Mouse (Mus musculus) 3134 (cell line): ENCODE results near the gene Il6ra.
"Not testable (repeated sequence)": the region's sequence is repeated elsewhere in the genome, so short reads cannot be mapped to it uniquely, and the experiment has no call there.

Source experiments
- DNase-seq: peaks from one replicate; pipeline ENCODE4 v3.0.0-alpha.2; 2011; ENCODE audit warnings: low spot score; ENCODE audit not compliant: insufficient read length; ENCODE audit errors: extremely low read depth

The Il6ra gene

GRCm38 (mm10) chr3:89877129-89877528 is 35.9 kb downstream of the Il6ra start:
- DNase-seq, result no peak

DNA sequence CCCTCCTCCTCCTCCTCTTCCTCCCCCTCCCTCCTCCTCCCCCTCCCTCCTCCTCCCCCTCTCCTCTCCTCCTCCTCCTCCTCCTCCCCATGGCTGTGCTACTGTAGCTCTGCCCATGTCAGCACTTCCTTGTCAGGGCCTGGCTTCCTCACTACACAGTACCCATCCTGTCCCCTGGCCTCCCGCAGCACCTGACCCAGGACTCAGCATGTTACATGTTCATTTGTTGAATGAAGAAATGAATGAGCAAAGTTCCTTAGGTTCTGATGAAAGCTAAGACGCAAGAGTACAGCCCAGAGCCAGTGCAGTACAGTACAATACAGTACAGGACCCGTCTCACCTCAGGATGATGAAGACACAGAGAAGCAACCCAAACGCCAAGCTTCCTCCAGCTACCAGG is 36.5 kb downstream of the Il6ra start:
- DNase-seq, result no peak

- no peak for DNase-seq
Measured at GRCm38 (mm10) chr3:89875781-89876180, 37.2 kb downstream of the Il6ra start.

GRCm38 (mm10) chr3:89875021-89875420 is 38.0 kb downstream of the Il6ra start:
- no peak for DNase-seq

DNA sequence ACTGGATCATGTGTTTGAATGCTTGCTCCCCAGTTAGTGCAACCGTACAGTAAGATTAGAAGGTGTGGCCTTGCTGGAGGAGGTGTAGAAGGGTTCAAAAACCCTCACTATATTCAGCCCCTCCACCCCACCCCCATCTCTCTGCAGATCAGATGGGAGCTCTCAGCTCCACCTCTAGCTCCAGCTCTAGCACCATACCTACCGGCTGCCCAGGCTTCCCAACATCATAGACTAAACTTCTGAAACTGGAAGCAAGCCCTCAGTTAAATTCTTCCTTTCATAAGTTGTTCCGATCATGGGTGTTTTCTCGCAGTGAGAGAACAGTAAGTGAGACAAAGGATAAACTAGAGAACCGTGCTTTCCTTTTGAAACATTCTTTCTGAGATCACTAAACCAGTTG is 38.9 kb downstream of the Il6ra start:
- DNase-seq, result no peak

- DNase-seq, result peak; percentile 54
Measured at GRCm38 (mm10) chr3:89872684-89873083, 40.3 kb downstream of the Il6ra start.

- peak; percentile 67 for DNase-seq
Measured at GRCm38 (mm10) chr3:89872209-89872608, 40.8 kb downstream of the Il6ra start.

GRCm38 (mm10) chr3:89871339-89871914 is 41.6 kb downstream of the Il6ra start:
- no peak for DNase-seq

GRCm38 (mm10) chr3:89870472-89871271 is 42.3 kb downstream of the Il6ra start:
- DNase-seq, result no peak

- peak; percentile 42 for DNase-seq
Measured at GRCm38 (mm10) chr3:89869556-89869955, 43.4 kb downstream of the Il6ra start.

DNA sequence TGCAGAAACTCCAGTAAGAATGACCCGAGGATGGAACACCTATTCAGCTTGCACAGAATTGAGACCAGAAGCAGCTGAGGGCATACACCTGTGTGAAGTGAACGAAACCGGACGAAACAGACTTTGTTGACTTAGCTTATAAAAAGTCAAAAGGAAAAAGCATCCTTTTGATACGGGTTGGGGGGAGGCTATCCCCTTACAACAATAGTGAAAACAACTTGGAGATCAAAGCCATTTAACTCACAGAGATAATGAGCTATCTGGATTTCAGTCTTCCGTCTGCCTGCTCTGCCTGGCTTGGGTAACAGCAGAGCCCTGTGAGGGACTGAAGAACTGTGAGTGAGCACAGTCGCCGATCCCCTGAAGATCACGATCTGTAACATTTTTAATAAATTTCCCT is 44.0 kb downstream of the Il6ra start:
- no peak for DNase-seq

- no peak for DNase-seq
Measured at GRCm38 (mm10) chr3:89868357-89868756, 44.6 kb downstream of the Il6ra start.

GRCm38 (mm10) chr3:89867651-89868050 is 45.3 kb downstream of the Il6ra start:
- DNase-seq, result no peak

DNA sequence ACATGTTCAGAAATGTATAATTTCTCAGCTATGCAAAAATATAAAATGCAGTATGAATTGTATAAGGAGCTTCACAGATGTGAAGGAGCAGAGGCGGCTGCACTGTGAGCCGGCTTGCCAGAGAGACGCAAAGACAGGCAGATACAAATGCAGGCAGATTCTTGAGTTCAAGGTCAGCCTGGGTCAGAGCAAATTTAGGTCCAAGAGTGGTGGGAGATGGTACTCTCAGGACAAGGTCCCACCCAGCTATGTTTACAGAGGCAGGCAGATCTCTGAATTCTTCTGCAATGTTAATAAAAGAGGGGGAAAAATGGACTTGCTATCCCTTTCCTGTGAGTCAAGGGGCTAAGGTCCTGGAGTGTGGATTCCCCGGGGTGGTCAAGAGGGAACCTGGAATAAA is 47.2 kb downstream of the Il6ra start:
- no peak for DNase-seq

DNA sequence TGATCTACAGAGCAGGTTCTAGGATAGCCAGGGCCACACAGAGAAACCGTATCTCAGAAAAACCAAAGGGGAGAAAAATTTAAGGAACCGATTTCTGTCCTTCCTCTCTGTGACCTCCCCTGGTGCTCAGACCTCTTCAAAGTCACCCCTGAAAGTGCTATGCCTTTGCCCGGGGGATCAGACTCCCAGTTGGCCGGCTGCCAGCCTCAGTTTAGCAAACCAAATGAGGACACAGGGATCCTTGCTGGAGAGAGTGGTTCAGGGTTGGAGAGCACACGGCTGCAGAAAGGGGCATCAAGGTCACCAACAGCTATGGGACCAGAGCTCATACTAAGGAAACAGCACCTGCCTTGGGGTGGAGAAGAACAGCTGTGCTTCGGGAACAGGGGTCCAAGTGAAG is 48.0 kb downstream of the Il6ra start:
- no peak for DNase-seq

DNA sequence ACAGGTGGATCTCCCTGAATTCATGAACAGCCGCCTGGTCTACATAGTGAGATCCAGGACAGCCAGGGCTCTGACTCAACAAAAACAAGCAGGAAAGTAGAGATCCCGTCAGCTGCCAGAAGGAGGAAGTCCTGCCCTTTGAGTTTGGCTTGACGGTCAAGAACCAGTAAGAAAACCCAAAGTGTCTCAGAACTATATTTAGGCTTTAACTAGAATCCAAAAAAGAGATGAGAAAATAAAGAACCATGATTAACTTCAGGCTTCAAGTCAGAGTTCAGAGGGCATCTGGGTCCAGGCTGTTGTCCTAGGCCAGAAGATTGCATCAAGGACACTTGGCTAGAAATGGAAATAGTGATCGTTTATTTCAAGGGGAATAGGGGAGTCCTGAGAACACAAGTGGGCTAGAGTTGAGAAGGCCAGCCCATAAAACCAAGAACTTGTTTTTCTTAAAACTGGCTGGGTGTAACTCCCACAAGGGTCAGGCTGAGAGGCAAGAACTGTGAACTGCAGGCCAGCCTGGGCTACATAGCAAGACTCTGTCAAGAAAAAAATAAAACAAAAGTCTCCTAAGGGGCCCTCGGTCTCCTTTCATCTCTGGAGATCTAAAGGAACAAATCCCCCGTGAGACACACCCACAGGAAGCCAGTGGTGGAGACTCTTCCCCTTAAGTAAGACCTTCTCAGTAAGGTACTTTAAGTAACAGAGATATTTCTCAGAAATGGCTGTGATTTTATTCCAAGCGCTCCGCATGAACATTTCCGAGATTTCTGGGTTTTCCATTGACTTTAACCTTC is 49.1 kb downstream of the Il6ra start:
- DNase-seq, result peak; percentile 40

DNA sequence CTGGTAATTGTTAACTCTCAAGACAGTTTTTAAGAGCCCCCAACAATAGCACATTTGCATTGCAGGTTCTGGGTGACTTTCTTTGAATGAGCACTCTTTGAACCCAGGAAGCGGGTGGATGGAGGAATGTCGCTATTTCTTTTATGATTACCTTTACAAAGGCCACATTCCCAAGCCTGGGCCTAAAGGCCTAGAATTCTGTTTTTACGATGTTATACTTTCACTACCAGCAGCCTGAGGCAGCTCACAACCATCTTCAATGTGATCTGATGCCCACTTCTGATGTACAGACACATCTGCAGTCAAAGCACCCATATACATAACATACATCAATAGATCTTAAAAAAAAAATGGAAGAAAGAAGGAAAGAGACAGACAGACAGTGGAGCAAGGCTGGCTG is 49.7 kb downstream of the Il6ra start:
- not testable (repeated sequence) for DNase-seq

GRCm38 (mm10) chr3:89862182-89862761 is 50.7 kb downstream of the Il6ra start:
- DNase-seq, result no peak

DNA sequence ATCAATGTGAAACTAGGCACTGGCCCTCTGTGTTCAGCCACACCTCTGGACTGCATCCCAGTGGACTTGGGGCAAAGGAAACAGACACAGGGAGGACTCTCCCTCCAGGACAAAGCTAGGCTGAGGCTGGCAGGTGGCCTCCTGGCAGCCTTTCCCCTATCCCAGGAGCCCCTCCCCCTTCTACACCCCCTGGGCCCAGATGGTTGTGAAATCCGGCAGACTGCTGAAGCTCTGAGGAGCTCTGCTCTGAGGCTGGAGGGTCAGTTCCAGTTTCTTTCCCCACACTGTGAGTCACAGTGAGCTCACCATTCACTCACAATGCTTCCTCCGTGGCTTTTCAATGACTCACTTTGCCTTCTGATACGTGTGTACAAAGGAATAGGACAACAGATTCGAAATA is 51.9 kb downstream of the Il6ra start:
- DNase-seq, result peak; percentile 93

DNA sequence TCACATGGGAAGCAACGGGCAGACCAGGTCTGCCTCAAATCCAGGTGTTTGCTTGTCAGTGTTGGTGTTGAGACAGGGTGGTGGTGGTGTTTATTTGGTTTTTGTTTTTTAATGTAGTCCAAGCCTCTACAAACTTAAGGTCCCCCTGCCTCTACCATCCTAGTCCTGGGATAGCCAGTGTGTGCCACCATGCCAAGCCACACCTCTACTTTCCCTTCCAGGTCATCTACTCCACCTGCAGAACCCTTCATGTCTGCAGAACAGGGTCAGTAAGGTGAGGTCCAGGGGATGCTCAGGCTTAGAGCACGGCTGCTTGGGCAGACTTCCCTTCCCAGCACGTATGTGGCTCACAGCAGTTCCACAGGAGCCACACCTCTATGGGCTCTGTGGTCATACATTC is 52.7 kb downstream of the Il6ra start:
- DNase-seq, result no peak

DNA sequence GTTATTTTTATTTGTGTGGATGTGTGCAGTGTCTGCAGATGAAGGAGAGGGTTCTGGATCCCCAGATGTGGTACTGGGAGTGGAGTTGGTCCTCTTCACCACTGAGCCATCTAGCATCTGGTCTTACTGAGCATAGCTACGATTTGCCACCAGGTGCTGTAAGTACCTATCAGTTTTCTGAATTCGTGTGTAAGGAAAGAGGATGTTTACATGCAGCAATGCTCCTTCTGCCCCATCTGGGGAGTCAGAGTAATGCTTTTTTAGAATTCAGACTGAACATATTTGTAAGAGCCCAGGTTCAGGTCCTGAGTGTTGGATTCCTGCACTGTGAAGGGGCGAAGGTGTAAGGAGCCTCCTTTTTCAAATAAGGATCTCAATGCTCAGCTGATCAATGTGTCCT is 53.1 kb downstream of the Il6ra start:
- DNase-seq, result no peak
